Mouse (Mus musculus) forebrain, embryonic 12.5 days (tissue): ENCODE measurements at regions not wholly inside any gene's neighbourhood (a gene's known extent, or its start where the extent isn't known, plus 50 kb on each side); places are given as distances from the start of the nearest gene placed in this dataset.
A peak's percentile ranks its signal among the peaks of the same experiment; 100 is the strongest.

ENCODE experiments used
- ATAC-seq: fragments of 200-750 bp; cut with Nextera tagmentation; 2 replicates; pipeline ENCODE4 v1.8.0; 2017; ENCODE audit warnings: moderate TSS enrichment; ENCODE audit not compliant: low FRiP score
- H3K27ac ChIP-seq: fragments of 300-500 bp; sonication (generic); 2 replicates; pipeline ENCODE4 v1.5.1; 2016; ENCODE audit warnings: mild to moderate bottlenecking
- H3K27me3 ChIP-seq: fragments of 300-500 bp; sonication (generic); 2 replicates; pipeline ENCODE4 v1.6.1; 2016; ENCODE audit warnings: mild to moderate bottlenecking
- H3K36me3 ChIP-seq: fragments of 300-500 bp; sonication (generic); replicated peaks from 2 replicates; pipeline ENCODE4 v1.6.1; 2016; ENCODE audit warnings: mild to moderate bottlenecking
- H3K4me1 ChIP-seq: fragments of 300-500 bp; sonication (generic); 2 replicates; pipeline ENCODE4 v1.6.1; 2016
- H3K4me2 ChIP-seq: fragments of 300-500 bp; sonication (generic); 2 replicates; pipeline ENCODE4 v1.6.1; 2016; ENCODE audit warnings: mild to moderate bottlenecking, moderate library complexity
- H3K4me3 ChIP-seq: fragments of 300-500 bp; sonication (generic); replicated peaks from 2 replicates; pipeline ENCODE4 v1.5.1; 2016; ENCODE audit warnings: mild to moderate bottlenecking
- H3K9ac ChIP-seq: fragments of 300-500 bp; sonication (generic); 2 replicates; pipeline ENCODE4 v1.6.1; 2016; ENCODE audit warnings: mild to moderate bottlenecking
- H3K9me3 ChIP-seq: fragments of 300-500 bp; sonication (generic); 2 replicates; pipeline ENCODE4 v1.6.1; 2016
- WGBS: fragments of 180-500 bp; shearing (Covaris S2); methylation state at CpG from one replicate; pipeline ENCODE4 v1.1.7; 2016; 5-methylcytosine and 5-hydroxymethylcytosine counted together

GRCm38 (mm10) chr6:15639809-15640479 is 80.5 kb upstream of the Mdfic start:
- 0 out of 2 replicates have a peak overlapping the region, but pooled peaks have one; percentile 25 for H3K27ac ChIP-seq
- no peak overlapping the region for H3K4me3 ChIP-seq
- no peaks in the 10 kb centered on the region for H3K9me3 ChIP-seq
- H3K4me2 ChIP-seq, result no peak overlapping the region
- H3K4me1 ChIP-seq, result peaks cover 19% of the 10 kb centered on the region
- under 1% methylated on average over 5 of the region's 5 CpGs for WGBS
- peak; percentile 70; the same call in 1 of the 2 replicates for ATAC-seq
- H3K36me3 ChIP-seq, result no peaks in the 10 kb centered on the region
- no peak overlapping the region for H3K9ac ChIP-seq
- H3K27me3 ChIP-seq, result no peaks in the 10 kb centered on the region

- Histone ChIP-seq H3K4me1 (peaks cover 10% of the 10 kb centered on the region), H3K4me2 (no peak overlapping the region), H3K4me3 (no peak overlapping the region), H3K27ac (no peak overlapping the region), H3K9ac (no peak overlapping the region), H3K36me3 (no peaks in the 10 kb centered on the region), H3K9me3 (no peaks in the 10 kb centered on the region), H3K27me3 (no peaks in the 10 kb centered on the region)
- no peak for ATAC-seq
Observed at GRCm38 (mm10) chr6:15644311-15644710, 76.2 kb upstream of the Mdfic start.

- H3K36me3 ChIP-seq, result no peaks in the 10 kb centered on the region
- H3K27ac ChIP-seq, result no peak overlapping the region
- no peaks in the 10 kb centered on the region for H3K27me3 ChIP-seq
- no peak for ATAC-seq
- WGBS, result 88% methylated on average over 2 of the region's 2 CpGs
- no peaks in the 10 kb centered on the region for H3K9me3 ChIP-seq
- H3K4me3 ChIP-seq, result no peak overlapping the region
- no peak overlapping the region for H3K4me2 ChIP-seq
- H3K4me1 ChIP-seq, result no peaks in the 10 kb centered on the region
- H3K9ac ChIP-seq, result no peak overlapping the region
Observed at GRCm38 (mm10) chr6:15647499-15647898, 73.0 kb upstream of the Mdfic start.
